Mouse (Mus musculus) midbrain, embryonic 10.5 days (tissue): ENCODE results near the gene Cad. TPM values are rescaled to one million over a fixed set of nuclear protein-coding genes. Genes with fewer than 3 reads are reported as not detected.

Experiments
- DNase-seq: peaks from one replicate; pipeline ENCODE4 v3.0.0-alpha.2; 2017; ENCODE audit warnings: low spot score
- H3K27ac ChIP-seq: fragments of 300-500 bp; sonication (generic); replicated peaks from 2 replicates; pipeline ENCODE4 v1.5.1; 2016; ENCODE audit warnings: mild to moderate bottlenecking
- H3K27me3 ChIP-seq: fragments of 300-500 bp; sonication (generic); 2 replicates; pipeline ENCODE4 v1.6.1; 2016; ENCODE audit warnings: low read depth, mild to moderate bottlenecking; ENCODE audit not compliant: poor library complexity, severe bottlenecking
- H3K36me3 ChIP-seq: fragments of 300-500 bp; sonication (generic); 2 replicates; pipeline ENCODE4 v1.6.1; 2016; ENCODE audit warnings: mild to moderate bottlenecking, moderate library complexity
- H3K4me1 ChIP-seq: fragments of 300-500 bp; sonication (generic); 2 replicates; pipeline ENCODE4 v1.6.1; 2016
- H3K4me3 ChIP-seq: fragments of 300-500 bp; sonication (generic); 2 replicates; pipeline ENCODE4 v1.5.1; 2016; ENCODE audit warnings: mild to moderate bottlenecking, moderate library complexity
- H3K9me3 ChIP-seq: fragments of 300-500 bp; sonication (generic); replicated peaks from 2 replicates; pipeline ENCODE4 v1.6.1; 2016; ENCODE audit warnings: mild to moderate bottlenecking
- WGBS: fragments of 180-500 bp; shearing (Covaris S2); methylation state at CpG from one replicate; pipeline ENCODE4 v1.1.7; 2016; 5-methylcytosine and 5-hydroxymethylcytosine counted together
- polyA plus RNA-seq: library from polyadenylated mRNA; unstranded; fragments of >200 nt; fragmentation: Nextera tagmentation; extraction: Ambion mirVana; gene quantifications from 2 replicates; pipeline ENCODE4 v1.2.1, GENCODE M21; 2016

The Cad gene
- polyA plus RNA-seq, 1 experiment from 2014 or later = 53.3 TPM

DNA sequence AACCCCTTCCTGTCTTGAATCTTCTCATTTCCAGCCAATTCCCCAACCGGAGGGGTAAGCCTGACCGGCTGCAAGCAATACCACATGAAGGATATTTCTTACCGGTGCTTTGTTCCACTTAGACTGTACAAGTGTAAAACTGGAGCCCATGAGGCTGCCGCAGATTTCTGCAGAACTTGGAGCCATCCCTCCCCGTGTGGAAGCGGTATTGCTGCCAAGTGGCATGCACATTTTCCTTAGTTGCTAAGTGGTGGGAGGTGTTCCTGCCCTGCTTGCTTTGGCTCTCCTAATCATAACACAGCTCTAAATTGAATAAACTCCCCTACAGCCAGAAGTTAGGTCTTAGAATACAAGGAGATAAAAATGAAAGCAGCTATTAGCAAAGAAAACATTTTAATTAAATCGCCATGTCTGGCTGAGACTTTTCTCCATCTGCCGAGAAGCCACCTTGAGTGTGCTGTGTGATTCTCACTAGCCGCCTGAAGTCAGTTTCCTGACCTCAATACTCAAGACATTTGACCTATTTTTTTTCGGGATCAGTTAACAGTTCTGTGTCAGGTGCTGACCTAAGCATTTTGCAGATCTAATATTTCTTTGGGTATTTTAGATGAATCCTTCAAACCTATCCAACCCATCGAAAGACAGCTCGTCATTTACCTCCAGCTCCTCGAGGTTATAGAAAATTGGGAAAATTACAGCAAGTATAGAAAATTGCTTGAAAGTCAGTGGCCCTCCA, 25.6 kb downstream of the Cad start:
- 89% methylated on average over 13 of the region's 13 CpGs for WGBS
- peaks cover 5% of the 10 kb centered on the region for H3K27me3 ChIP-seq
- no peak overlapping the region for H3K4me3 ChIP-seq
- DNase-seq = no peak
- H3K27ac ChIP-seq = no peak overlapping the region
- H3K9me3 ChIP-seq = no peaks in the 10 kb centered on the region
- peaks cover 48% of the 10 kb centered on the region for H3K36me3 ChIP-seq
- peaks cover 23% of the 10 kb centered on the region for H3K4me1 ChIP-seq

DNA sequence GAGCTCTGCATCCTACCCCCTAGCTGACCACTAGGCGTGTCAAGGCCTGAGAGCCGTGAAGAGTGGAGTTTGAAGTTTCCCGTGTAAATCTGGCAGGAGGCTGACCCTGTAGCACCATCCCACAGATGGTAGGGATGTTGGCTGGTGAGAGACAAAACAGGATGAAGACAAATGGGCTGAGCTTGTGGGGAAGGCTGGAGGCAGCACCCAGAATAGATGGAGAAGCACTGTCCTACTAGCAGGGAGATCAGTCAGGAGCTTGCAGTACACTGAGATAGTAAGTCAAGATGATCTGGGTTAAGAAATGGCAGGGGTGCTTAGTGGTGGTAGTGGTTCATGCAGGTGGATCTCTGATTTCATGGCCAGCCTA, 26.2 kb downstream of the Cad start:
- peaks cover 24% of the 10 kb centered on the region for H3K4me1 ChIP-seq
- no peak overlapping the region for H3K4me3 ChIP-seq

DNA sequence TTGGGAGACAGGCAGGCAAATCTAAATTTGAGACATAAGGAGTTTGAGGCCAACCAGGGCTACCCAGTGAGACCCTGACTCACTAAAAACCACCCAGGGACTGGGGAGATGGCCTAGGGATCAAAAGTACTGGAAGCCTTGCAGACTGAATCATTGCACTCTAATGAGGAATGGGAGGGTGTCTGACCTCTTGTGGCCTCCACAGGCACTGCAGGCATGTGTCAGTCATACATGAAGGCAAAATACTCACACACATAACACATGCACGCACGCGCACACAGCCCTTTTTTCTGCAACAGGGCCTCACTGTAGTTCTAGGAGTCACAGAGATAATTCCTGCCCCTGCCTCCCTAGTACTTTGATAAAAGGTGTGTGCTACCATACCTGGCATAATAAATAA, 26.8 kb downstream of the Cad start:
- WGBS = 70% methylated on average over 3 of the region's 3 CpGs
- Histone ChIP-seq H3K27me3 (peaks cover 16% of the 10 kb centered on the region), H3K4me3 (no peak overlapping the region), H3K27ac (no peak overlapping the region), H3K4me1 (peaks cover 30% of the 10 kb centered on the region), H3K9me3 (no peaks in the 10 kb centered on the region), H3K36me3 (peaks cover 36% of the 10 kb centered on the region)
- peak; percentile 60 for DNase-seq

More for the DNA sequence above, 26.2 kb downstream of the Cad start:
- Histone ChIP-seq H3K36me3 (peaks cover 42% of the 10 kb centered on the region), H3K9me3 (no peaks in the 10 kb centered on the region), H3K27me3 (peaks cover 10% of the 10 kb centered on the region), H3K27ac (no peak overlapping the region)
- DNase-seq = no peak
- 81% methylated on average over 3 of the region's 3 CpGs for WGBS

DNA sequence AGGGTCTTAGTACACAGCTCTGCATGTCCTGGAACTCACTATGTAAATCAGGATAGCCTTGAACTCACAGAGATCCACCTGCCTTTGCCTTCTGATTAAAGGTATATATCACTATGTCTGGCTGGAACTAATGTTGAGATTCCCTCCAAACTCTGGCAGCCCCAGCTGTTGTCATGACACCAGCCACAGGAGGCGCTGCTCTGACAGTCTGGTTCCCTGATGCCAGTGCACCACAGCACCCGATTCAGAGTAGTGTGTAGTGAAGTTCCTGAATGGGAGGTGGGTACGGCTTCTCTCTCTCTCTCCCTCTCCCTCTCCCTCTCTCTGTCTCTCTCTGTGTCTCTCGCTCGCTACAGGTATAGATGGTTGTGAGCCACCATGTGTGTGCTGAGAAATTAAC, 27.8 kb downstream of the Cad start:
- Histone ChIP-seq H3K36me3 (peaks cover 26% of the 10 kb centered on the region), H3K27ac (no peak overlapping the region)
- WGBS = 24% methylated on average over 5 of the region's 5 CpGs

DNA sequence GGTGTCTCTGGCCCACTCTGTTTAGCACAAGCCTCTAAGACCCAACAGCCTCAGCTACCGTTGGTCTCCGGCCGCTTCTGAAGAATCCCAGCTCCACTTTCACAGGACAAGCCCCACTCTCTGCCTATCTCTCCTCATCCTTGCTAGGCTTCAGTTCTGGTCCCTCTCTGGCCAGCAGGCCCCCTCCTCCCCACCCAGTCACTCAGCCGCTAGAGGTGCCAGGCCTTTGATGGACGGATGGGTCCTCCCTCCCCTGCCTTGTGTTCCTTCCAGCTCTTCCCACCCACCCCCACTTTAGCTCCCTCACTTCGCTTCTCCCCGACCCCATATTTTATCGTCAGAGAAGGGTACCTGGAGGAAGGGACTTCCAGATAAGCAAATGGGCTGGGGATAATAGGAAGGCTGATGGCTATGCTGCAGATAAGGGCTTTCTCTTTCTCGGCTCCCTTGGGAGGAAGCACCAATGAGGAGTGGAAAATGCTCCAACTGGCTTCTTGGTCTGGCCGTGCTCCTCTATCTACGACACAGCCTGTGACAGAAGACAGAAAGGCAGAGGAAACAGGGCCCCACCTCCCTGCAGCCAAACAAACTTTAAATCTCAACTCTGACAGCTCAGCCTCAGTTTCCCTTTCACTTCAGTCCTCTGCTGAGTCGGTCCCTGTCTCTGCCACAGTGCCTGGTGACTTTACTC, 28.5 kb downstream of the Cad start:
- H3K9me3 ChIP-seq = no peaks in the 10 kb centered on the region
- H3K27ac ChIP-seq = peak overlapping the region; percentile 35
- no peak for DNase-seq
- peaks cover 32% of the 10 kb centered on the region for H3K4me1 ChIP-seq
- WGBS = 45% methylated on average over 12 of the region's 12 CpGs
- peaks cover 26% of the 10 kb centered on the region for H3K27me3 ChIP-seq
- H3K36me3 ChIP-seq = peaks cover 19% of the 10 kb centered on the region
- no peak overlapping the region for H3K4me3 ChIP-seq

More for the DNA sequence above, 27.8 kb downstream of the Cad start:
- Histone ChIP-seq H3K4me1 (peaks cover 32% of the 10 kb centered on the region), H3K4me3 (no peak overlapping the region), H3K9me3 (no peaks in the 10 kb centered on the region), H3K27me3 (peaks cover 19% of the 10 kb centered on the region)
- DNase-seq = peak; percentile 68

DNA sequence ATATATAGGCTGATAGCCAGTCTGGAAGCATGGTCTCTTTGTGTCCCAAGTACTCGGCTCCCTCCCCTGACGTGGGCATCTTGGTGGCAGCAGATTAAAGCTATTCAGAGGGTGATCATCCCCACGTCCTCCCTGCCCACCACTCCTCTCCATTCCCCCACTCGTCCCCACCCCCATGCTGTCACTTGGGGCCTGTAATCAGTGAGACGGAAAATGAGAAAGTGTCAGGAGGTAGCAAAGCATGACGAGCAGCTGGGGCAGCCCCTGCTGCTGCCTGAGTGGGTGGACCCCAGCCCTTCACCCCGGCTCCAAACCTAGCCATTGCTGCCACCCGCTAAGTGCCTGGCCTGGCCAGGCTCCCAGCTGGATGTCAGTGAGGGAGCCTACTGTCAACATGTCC, 29.4 kb downstream of the Cad start:
- H3K27ac ChIP-seq = peak overlapping the region; percentile 35; the same call in 1 of the 2 replicates
- DNase-seq = peak; percentile 45
- 7% methylated on average over 8 of the region's 8 CpGs for whole genome bisulfite sequencing

DNA sequence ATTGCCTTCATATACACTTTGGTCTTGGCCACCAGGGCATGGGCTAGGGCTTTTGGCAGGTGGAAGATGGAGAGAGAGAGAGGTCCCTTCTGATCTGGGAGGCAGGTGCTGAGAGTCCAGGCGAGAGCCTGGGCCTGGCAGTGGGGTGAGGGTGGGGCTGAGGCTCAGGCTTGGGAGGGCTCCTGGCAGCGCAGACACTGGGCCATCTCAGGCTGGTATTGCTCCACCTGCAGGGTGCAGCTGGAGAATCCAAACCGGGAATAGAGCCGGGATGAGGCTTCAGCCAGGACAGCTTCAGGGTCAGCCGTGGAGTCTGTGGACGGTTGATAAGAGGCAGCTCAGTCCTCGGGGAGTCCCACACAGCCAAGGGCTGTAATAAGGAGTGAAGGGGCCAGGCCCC, 32.0 kb downstream of the Cad start:
- Histone ChIP-seq H3K9me3 (no peaks in the 10 kb centered on the region), H3K4me3 (no peak overlapping the region), H3K4me1 (peaks cover 32% of the 10 kb centered on the region), H3K27ac (peak overlapping the region; percentile 64), H3K27me3 (peaks cover 62% of the 10 kb centered on the region), H3K36me3 (no peaks in the 10 kb centered on the region)
- 36% methylated on average over 7 of the region's 7 CpGs for WGBS
- DNase-seq = no peak

More for the DNA sequence above, 29.4 kb downstream of the Cad start:
- H3K4me1 ChIP-seq = peaks cover 32% of the 10 kb centered on the region
- H3K4me3 ChIP-seq = 0 out of 2 replicates have a peak overlapping the region, but pooled peaks have one; percentile 14
- peaks cover 11% of the 10 kb centered on the region for H3K36me3 ChIP-seq
- peaks cover 35% of the 10 kb centered on the region for H3K27me3 ChIP-seq
- no peaks in the 10 kb centered on the region for H3K9me3 ChIP-seq

DNA sequence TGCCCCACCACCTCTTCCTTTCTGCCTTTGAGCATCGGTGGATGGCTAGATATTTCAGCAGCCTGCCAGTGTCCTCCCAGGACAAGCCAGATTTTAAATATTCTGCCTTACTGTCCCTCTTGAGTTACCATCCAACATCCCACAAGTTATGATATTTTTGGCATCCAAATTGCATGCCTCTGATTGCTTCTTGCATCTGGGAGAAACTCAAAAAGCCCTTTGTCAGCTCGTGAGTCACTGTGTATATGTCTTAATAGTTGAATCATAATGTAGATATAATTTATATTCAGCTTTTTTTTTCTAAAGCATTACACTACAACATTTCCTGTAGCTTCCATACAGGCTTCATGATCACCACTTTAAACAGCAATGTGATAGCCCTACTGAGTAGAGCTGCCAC, 32.6 kb downstream of the Cad start:
- Histone ChIP-seq H3K4me3 (no peak overlapping the region), H3K9me3 (no peaks in the 10 kb centered on the region), H3K27ac (no peak overlapping the region), H3K36me3 (no peaks in the 10 kb centered on the region), H3K4me1 (peaks cover 36% of the 10 kb centered on the region), H3K27me3 (peaks cover 67% of the 10 kb centered on the region)
- WGBS = 85% methylated on average over 2 of the region's 2 CpGs
- no peak for DNase-seq

DNA sequence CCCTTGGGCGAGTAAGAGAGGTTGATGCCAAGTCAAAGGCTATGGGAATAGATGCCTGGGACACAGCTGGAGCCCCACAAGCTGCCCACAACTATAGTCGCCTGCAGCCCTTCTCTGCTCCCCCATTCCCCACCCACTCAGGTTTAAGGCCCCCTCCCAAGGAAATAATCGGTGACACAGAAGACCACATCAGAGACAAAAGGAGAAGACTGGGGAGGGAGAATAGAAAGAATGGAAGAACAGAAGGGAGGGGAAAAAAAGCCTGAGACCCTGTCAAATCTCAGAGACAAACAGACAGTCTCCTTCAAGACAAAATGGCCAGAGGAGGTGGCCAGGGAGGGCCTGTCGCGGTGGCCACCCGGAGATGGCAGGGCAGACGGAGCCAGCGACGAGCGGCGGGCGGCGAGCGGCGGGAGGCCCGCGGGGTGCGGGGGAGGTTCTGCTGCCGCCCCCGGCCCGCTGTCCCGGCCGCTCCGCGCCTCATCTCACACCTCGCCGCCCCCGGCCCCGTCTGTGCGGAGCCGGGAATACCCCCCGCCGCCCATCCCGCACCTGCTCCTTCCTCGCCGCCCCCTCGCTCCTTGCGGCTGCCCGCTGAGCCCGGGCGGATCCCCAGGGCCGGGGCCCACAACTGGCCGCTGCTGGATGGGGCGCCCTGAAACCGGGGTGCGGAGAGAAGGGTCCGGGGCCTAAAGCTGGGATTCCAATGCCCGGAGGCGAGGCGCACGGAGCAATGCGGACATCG, 37.8 kb downstream of the Cad start:
- no peaks in the 10 kb centered on the region for H3K9me3 ChIP-seq
- peak overlapping the region; percentile 56 for H3K4me3 ChIP-seq
- peaks cover 40% of the 10 kb centered on the region for H3K4me1 ChIP-seq
- H3K27ac ChIP-seq = peak overlapping the region; percentile 70
- WGBS = 3% methylated on average over 40 of the region's 53 CpGs
- H3K36me3 ChIP-seq = no peaks in the 10 kb centered on the region
- DNase-seq = peak; percentile 39
- peaks cover 100% of the 10 kb centered on the region for H3K27me3 ChIP-seq

DNA sequence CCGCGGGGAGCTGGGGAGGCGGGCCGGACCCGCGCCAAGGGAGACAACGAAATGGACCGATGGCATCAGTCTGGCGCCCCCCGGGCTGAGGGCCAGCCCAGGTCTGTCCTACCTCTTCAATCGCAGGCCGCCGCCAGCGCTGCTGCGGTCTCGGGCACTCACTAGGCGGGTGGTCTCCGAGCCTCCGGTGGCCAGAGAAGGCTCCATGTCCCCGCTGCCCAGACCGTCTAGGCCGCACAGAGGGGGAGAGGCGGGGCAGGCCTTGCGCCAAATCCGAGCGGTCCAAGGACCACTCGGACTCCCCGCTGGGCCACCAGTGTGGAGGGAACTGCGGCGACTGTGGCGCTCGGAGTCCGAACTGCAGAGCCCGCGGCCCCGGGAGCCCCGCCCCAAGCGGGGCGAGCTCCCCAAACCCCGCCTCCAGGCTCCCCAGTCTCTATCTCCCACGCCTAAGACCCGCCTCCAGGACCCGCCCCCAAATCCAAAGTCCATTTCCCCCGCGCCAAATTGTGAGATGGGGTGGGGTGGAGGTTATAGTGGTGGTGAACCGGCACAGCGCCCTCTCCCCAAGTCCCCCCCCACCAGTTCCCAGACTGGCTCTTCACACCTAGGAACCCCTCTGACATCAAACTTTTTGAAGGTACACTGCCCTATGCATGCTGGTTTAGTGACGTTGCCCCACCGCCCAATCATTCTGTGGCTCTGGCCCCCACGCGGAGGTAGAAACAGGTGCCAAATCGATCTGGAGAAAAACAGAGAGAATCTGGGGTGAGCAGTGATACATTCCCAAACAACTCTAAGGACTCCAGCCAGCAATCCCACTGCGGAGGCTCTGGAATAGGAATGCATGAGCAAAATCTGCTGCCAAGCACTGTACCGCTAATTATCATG, 38.8 kb downstream of the Cad start:
- H3K4me3 ChIP-seq = peak overlapping the region; percentile 56

DNA sequence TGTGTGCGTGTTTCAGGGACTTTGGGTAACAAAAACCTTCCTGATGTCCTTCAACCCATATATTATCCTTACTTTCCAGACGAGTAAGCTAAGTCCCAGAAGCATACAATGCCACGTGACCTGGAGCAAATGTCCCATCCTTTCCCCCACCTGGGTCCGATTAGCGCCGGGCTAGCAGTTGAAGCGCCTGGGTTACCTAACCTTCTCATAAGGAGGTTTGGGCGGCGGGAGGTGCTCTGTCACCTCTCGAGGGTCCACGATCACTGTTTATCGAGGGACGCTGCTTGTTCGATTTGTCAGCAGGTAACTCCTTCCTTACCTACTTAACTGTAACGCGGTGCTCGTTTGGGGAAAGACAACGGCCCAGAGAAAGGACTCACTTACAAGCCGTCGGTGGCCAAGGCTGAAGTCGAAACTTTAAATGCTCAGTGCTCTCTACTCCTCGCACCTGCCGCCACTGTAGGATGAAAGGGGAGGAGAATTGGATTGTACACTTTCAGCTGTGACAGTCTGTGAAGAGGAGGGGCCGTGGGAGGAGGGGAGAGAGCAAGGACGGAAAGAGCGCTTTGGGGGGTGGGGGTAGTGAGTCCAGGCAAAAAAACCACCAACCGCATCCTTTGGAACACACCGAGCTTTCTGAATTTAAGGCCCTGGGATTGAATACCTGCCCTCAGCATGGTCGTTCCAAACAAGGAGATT, 39.7 kb downstream of the Cad start:
- Histone ChIP-seq H3K9me3 (no peaks in the 10 kb centered on the region), H3K4me1 (peaks cover 40% of the 10 kb centered on the region), H3K36me3 (no peaks in the 10 kb centered on the region), H3K4me3 (peak overlapping the region; percentile 56), H3K27me3 (peaks cover 94% of the 10 kb centered on the region), H3K27ac (no peak overlapping the region)
- peak; percentile 38 for DNase-seq
- WGBS = 3% methylated on average over 29 of the region's 29 CpGs

More for the DNA sequence above, 38.8 kb downstream of the Cad start:
- H3K27me3 ChIP-seq = peaks cover 100% of the 10 kb centered on the region
- WGBS = under 1% methylated on average over 54 of the region's 54 CpGs
- H3K36me3 ChIP-seq = no peaks in the 10 kb centered on the region
- DNase-seq = peak; percentile 59
- H3K4me1 ChIP-seq = peaks cover 40% of the 10 kb centered on the region
- no peaks in the 10 kb centered on the region for H3K9me3 ChIP-seq
- peak overlapping the region; percentile 70 for H3K27ac ChIP-seq
